Mouse (Mus musculus) liver, embryonic 18 days (tissue): ENCODE measurements around the gene Prr32. TPM values are rescaled to one million over a fixed set of nuclear protein-coding genes. Genes with fewer than 3 reads are reported as not detected.

ENCODE experiments used
- polyA plus RNA-seq: library from polyadenylated mRNA; depleted of rRNA; stranded (reverse); fragments of >200 nt; gene quantifications from 2 replicates; pipeline ENCODE4 v1.2.3, GENCODE M21; 2012; rRNA removed

The Prr32 gene
- 0.02 TPM in 1 of 2 replicates, not detected in the other for polyA plus RNA-seq

GRCm38 (mm10) chrX:45090604-45091003 is at the start of gene Prr32:
Prr32 (plus strand) TSS chrX:45090904.

